Comparison of ENCODE assay signal across 10 mouse cellular contexts in the genomic region with DNA sequence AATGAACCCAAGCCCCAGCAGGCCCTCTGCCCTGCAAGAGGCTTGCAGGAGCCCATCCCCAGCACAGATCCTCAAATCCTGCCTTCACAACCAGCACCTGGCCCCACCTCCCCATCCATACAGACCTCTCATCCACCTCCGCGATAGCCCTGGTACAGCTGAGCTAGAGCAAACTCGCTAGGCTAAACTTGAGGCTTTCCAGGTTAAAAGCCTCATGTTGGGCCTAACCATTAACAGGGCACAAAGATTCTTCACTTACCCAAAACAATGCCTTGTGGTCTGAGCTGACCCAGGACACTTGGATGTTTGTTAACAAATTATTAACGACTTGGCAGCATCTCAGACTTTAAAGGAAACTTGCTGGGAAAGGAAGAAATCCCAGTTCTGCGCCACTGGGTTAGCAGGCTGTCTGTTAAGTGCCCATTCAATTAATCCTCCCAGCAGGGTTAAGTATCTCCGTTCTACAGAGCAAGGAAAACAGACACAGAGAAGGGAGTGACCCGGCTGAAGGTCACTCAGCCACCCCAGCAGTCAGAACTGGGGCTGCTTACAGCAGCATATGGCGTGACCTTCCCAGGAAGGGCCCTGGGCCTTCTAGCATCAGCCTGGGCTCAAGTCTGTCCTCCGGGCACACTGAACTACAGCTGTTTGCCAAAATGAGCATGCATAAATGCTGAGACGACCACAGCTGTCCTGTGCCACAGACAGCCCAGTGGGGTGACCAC.
DNase-seq lines count a peak whose midpoint lies in the region; ATAC-seq lines count a peak whose summit lies in the region.
"Had no signal": no experiment of that assay in that cellular context is flagged by ENCODE, and none has a peak within 500 bp of the region (broad histone marks: within the 10 kb centered on the region; RNA-seq: fewer than 3 reads in every experiment).

No protein-coding gene starts in this region.

- no peak for ATAC-seq in activated CD4-positive, CD25-positive, alpha-beta regulatory T cell, adult 4 months

- DNase-seq in cerebellum, adult 9-11 months = peak; percentile 18
- no peak for DNase-seq in cerebellum, postnatal 25 days
- DNase-seq in ovary, adult 18-20 months (ENCODE audit: low spot score) = peak; percentile 69
- no peak for DNase-seq in ovary, postnatal 14 days (ENCODE audit: low spot score)
- DNase-seq in kidney, adult 9 months = peak; percentile 94
- DNase-seq in thymus, adult 18-20 months = no peak
- no peak for DNase-seq in cerebellum, postnatal 4 days (ENCODE audit: low spot score in 2 of 2)
- DNase-seq: B cell, adult 2 months; spleen, adult 18-20 months had no signal

Comparison
In these comparisons a context has a peak if more than half of its experiments do, and no peak if none do; other contexts are left out.
1. DNase-seq: peak in cerebellum, adult 9-11 months (single experiment), ovary, adult 18-20 months (single experiment) and kidney, adult 9 months (single experiment); none in cerebellum, postnatal 25 days (0 of 2), ovary, postnatal 14 days (single experiment), thymus, adult 18-20 months (0 of 2) and cerebellum, postnatal 4 days (0 of 2).